Mouse (Mus musculus) left cerebral cortex, postnatal 25 days (tissue): ENCODE measurements around the gene Gm11563. TPM values are rescaled to one million over a fixed set of nuclear protein-coding genes. Genes with fewer than 3 reads are reported as not detected.
"Not testable (repeated sequence)": the region's sequence is repeated elsewhere in the genome, so short reads cannot be mapped to it uniquely, and the experiment has no call there.

Experiments
- DNase-seq, 2 experiments: peaks; one replicate each; pipeline ENCODE4 v3.0.0; 2022; ENCODE audit warnings: low spot score in 2 of 2, mixed read lengths in 1 of 2
- intact Hi-C: fragments of 180-260 bp; cut with DNase I; formaldehyde crosslinking; loops from one replicate; pipeline ENCODE4 v1.15.1; 2025
- total RNA-seq, 2 experiments: library from RNA; stranded (reverse); gene quantifications; 2 replicates each; pipeline ENCODE4 v1.2.3; 2021

Gm11563 gene
- total RNA-seq: not detected

DNA sequence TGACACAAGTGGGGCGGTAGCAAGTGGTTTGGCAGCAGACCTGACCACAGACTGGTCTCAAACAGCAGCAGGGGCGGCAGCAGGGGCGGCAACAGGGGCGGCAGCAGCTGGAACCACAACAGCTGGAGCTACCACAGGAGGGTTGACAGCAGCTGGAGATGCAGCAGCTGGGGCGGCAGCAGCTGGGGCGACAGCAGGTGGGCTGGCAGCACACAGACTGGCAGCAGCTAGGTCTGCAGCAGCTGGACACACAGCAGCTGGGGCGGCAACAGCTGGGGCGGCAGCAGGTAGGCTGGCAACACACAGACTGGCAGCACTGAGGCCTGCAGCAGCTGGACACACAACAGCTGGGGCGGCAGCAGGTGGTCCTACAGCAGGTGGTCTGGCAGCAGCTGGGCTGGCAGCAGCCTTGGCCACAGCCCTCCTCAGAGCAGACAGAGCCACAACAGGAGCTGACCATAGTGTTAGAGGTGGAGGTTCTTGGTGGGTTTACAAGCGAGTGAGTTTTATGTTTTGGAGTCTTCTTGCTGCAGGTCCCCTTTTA is at the start of gene Gm11563:
TSS of gene Gm11563 (minus strand) at position 494 of the 544 bp plus-strand sequence.
- DNase-seq, intact Hi-C loops: not testable (repeated sequence)

DNA sequence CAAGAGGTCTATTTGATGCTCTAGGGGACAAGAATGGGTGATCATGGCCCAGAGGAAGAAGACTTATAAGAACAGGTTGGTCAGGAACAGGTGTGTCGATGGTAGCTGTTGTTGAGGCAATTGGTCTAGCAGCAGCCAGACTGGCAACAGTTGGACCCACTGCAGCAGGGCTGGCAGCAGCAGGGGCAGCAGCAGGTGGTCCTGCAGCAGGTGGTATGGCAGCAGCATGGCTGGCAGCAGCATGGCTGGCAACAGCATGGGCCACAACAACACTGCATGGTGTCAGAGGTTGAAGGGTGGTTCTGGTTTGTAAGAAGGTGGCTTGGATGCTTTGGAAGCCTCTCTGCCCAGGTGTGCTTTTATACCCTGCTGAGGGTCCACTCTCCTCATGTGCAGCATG is 31.7 kb upstream of the Gm11563 start, which contains the start of gene Gm14190:
TSS of gene Gm14190 (minus strand) at position 278 of the 400 bp plus-strand sequence.
- DNase-seq: no peak

DNA sequence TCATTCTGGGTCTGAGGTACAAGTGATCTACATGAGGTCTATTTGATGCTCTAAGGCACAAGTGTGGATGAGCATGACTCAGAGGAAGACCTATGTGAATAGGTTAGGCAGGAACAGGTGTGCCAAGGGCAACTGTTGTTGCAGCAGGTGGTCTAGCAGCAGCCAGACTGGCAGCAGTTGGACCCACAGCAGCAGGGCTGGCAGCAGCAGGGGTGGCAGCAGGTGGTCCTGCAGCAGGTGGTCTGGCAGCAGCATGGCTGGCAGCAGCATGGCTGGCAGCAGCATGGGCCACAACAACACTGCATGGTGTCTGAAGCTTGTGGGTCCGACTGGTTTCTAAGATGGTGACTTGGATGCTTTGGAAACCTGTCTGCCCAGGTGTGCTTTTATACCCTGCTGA is 26.5 kb upstream of the Gm11563 start:
- DNase-seq: not testable (repeated sequence)
- intact Hi-C loops: loop anchor here (1.0 kb wide), 1 partner anchor 39 kb away; no protein-coding TSS in a partner anchor

More for the DNA sequence above, 31.7 kb upstream of the Gm11563 start, which contains the start of gene Gm14190:
- intact Hi-C loops: no loop called here

DNA sequence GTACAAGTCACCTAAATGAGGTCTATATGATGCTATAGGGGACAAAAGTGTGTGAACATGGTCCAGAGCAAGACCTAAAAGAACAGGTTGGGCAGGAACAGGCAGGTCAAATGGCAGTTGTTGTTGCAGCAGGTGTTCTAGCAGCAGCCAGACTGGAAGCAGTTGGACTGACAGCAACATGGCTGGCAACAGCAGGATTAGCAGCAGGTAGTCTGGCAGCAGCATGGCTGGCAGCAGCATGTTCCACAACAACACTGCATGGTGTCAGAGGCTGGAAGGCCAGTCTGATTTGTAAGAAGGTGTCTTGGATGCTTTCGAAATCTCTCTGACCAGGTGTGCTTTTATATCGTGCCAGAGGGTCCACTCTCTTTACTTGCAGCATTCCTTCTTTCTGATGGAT is 24.7 kb upstream of the Gm11563 start:
- no peak for DNase-seq
- intact Hi-C loops: no loop called here

DNA sequence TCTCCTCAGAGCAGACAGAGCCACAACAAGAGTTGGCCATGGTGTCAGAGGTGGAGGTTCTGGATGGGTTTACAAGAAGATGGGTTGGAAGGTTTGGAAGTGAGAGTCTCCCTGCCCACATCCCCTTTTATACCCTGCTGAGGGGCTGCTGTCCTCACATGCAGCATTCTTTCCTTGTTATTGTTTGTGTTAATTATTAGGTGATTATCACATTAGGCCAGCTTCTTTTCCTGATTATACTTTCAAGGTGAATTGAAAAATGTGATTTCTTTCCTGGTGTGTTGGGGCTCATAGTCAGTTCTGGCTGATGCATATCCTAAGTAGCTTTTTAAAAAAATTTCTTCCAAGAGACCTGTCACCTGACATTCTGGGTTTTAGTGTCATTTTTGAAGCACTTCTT is 7.1 kb upstream of the Gm11563 start, which contains the start of gene Krtap4-6:
TSS of gene Krtap4-6 (minus strand) at position 101 of the 400 bp plus-strand sequence.
- intact Hi-C loops: no loop called here
- DNase-seq: no peak

DNA sequence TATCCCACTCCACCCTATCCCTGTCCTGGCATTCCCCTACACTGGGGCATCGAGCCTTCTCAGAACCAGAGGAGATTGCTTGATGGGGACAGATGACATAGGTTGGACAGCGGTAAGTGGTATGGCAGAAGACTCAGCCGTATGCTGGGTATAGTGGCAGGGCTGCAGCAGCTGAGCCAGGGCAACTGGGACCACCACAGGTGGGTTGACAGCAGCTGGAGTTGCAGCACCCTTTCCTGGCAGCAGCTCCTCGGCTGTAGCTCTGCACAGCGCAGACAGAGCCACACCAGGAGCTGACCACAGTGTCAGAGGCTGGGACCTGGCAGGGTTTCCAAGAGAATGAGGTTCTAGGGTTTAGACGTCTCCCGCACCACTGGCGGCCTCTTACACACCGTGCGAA is 4.0 kb upstream of the Gm11563 start:
- no peak for DNase-seq
- intact Hi-C loops: no loop called here

DNA sequence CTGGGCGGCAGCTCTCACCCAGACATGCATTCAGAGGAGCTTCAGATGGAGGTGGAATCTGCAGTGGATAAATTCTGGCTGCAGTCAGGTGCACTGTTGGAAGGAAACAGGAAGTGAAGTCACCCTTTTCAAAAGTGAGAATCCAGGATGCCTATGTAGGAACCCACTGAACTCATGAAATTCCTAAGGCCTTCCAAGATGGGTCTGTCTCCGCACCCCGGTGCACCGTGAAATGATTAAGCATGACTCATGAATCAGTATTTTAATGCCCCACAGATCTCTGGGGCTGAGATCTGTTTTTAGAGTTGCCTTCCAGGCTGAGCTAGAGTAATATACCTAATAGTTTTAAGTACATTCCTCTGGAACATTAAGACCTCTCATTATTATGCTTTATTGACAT is 496 bp upstream of the Gm11563 start:
- DNase-seq: no peak
- intact Hi-C loops: no loop called here

DNA sequence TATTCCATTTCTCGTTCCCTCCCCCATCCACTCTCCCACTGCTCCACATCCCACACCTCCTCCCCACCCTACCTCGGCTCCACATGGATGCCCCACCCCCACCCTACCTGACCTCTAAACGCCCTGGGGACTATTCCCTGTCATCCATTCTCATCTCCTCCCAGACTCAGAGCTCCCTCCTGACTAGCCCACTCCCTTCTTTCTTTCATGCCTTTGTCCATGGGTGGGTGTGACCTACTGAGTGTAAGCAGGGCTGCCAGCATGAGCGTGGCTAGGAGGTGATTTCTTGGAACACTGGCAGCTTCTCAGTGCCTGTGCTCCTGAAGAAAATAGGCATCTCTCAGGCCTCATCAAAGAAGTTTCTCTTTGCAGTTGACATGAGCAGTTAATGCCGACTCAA is 1.7 kb downstream of the Gm11563 start:
- DNase-seq: no peak
- intact Hi-C loops: no loop called here

DNA sequence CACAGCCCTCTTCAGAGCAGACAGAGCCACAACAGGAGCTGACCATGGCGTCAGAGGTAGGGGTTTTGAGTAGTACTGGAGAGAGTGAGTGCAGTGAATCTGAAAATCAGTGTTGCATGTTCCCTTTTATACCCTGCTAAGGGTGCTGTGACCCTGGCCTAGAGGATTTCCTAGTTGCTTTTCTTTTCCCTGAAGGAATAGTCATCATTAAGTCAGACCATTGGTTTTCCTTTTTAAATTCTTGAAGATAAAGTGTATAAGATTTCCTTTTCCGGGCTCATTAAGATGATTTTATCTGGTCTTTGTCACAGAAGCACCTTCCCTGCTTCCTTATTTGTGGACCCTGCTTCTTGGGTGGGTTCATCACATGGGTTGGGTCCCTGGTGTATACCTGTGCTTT is 8.6 kb downstream of the Gm11563 start, which contains the start of gene Gm11555:
TSS of gene Gm11555 (minus strand) at position 101 of the 400 bp plus-strand sequence.
- DNase-seq: no peak
- intact Hi-C loops: no loop called here

DNA sequence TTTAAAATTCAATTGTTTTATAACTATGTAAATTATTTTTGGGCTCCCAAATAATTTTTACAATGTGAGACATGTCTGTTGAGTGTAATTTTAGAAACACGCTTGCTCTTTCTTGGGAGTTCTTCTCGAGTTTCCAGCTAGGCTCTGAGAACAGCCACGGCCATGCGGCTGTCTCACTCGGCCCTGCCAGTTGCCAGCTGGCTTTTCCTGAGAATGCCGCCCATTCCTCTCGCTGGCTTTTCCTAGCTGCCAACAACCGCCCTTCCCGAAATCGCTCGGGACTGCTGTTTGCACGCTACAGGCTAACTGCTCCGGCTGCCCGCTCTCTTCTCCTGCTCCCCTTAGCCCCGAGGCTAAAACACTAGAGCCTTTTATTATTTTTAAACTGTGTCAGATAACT is 12.3 kb downstream of the Gm11563 start:
- peak in 1 of 2 experiments; percentile 51 for DNase-seq
- intact Hi-C loops: no loop called here

DNA sequence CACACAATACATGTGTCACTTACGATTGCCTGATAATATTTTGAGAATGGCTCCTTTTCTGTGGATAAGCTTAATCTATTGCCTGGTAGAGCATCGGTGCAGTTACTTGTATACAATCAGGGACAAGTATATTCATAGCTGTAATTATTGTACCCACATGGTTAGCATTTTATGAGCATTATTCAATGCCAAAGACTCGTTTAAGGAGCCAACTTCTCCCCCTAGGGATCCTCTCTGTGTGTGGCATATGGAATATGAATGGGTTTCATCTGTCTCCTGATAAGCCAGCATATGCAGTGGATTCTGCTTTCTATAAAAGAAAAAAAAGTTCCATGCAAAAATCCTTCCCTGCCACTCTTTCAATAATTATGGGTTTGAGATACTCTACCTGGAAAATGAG is 14.4 kb downstream of the Gm11563 start:
- intact Hi-C loops: no loop called here
- DNase-seq: peak in 1 of 2 experiments; percentile 24

DNA sequence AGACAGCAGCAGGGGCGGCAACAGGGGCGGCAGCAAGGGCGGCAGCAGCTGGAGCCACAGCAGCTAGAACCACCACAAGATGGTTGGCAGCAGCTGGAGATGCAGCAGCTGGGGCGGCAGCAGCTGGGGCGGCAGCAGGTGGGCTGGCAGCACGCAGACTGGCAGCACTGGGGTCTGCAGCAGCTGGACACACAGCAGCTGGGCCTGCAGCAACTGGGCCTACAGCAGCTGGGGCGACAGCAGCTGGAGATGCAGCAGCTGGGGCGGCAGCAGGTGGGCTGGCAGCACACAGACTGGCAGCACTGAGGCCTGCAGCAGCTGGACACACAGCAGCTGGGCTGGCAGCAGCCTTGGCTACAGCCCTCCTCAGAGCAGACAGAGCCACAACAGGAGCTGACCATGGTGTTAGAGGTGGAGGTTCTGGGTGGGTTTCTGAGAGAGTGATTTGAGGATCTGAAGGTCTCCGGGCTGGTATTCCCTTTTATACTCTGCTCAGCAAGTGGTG is 15.1 kb downstream of the Gm11563 start, which contains the start of gene Krtap4-7:
TSS of gene Krtap4-7 (minus strand) at position 455 of the 505 bp plus-strand sequence.
- DNase-seq, intact Hi-C loops: not testable (repeated sequence)

DNA sequence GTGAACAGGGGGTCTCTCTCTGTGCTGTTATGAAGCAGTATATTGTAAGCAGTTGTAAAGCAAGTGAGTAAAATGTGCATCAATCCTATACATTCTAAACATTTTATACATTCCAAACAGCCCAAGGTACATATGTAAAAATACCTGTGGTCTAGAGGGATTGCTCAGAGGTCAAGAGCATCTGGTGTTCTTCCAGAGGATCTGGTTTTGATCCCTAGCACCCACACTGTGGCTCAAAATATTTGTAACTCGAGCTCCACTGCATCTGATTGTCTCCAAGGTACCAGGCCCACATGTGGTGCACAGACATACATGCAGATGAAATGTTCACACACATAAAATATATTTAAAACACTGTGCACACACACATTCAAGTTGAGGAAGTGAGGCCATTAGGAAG is 17.8 kb downstream of the Gm11563 start:
- intact Hi-C loops: no loop called here
- DNase-seq: no peak

DNA sequence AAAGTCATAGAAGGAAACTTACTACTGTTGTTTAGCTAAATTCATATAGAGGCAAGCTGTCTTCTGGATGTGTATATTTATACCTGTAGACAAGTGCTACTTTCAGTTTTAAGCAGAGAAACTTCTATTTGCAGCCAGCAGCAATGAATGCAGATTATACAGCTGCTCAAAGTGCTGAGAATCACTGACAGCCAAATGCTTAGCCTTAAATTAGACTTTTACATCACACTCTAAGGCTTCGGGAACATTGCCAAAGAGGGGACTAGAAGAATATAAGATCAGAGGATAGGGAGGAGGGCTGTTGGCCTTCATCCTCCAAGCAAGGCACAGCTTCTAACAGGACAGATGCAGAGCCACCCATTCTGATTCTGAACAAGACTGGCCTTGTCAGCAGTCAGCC is 21.7 kb downstream of the Gm11563 start:
- intact Hi-C loops: loop anchor here (10.0 kb wide), 1 partner anchor 368 kb away; no protein-coding TSS in a partner anchor
- DNase-seq: peak in 1 of 2 experiments; percentile 62

DNA sequence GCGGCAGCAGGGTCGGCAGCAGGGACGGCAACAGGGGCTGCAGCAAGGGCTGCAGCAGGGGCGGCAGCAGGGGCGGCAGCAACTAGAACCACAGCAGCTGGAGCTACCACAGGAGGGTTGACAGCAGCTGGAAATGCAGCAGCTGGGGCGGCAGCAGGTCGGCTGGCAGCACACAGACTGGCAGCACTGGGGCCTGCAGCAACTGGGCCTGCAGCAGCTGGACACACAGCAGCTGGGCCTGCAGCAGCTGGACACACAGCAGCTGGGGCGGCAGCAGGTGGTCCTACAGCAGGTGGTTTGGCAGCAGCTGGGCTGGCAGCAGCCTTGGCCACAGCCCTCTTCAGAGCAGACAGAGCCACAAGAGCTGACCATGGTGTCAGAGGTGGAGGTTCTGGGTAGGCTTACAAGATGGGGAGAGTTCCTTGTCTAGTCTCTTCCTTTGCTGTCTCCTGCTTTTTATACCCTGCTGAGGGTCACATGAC is 24.1 kb downstream of the Gm11563 start, which contains the start of gene Krtap4-2:
TSS of gene Krtap4-2 (minus strand) at position 432 of the 482 bp plus-strand sequence.
- no peak for DNase-seq
- intact Hi-C loops: loop anchor here (5.0 to 10.0 kb wide), 2 partner anchors 77 to 370 kb away; partner anchors contain the start of genes Gm11939 and Krtap3-2

DNA sequence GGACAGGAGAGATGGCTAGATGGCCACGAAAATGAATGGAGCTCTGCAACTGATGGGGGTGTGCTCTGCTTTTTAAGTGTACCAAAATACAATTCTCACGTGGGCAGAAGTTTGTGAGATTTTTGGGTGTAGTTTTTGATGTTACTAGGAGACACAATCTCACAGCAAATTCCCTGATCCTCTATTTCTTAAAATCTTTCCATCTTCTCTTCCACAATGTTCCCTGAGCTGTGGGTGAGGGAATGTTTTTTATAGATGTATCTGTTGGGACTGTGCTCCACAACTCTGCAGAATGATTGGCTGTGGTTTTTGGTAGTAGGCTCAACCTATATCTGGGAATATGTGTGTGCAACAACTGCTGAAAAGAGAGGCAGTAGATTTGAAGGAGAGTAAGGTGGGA is 25.5 kb downstream of the Gm11563 start:
- peak; percentile 21 to 89 for DNase-seq
- intact Hi-C loops: loop anchor here (5.0 to 10.0 kb wide), 2 partner anchors 76 to 372 kb away; partner anchors contain the start of genes Gm11939 and Krtap3-2

DNA sequence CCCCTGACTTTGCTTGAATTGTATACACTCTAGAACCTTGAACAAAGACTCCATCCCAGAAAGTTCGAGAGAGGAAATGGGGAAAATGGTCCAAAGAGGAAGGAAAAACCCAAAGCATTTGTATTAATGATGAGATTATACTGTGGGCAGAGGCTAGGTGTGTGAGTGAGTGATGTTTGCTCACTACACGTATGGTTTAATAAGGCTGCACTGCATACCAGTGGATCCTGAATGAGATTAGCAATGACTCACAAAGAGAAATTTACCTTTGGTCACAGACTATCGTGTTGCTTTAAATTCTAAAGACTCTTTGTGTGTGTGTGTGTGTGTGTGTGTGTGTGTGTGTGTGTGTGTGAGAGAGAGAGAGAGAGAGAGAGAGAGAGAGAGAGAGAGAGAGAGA is 27.9 kb downstream of the Gm11563 start:
- intact Hi-C loops: loop anchor here (5.0 to 10.0 kb wide), 2 partner anchors 74 to 374 kb away; partner anchors contain the start of genes Gm11939 and Krtap3-2
- DNase-seq: no peak

DNA sequence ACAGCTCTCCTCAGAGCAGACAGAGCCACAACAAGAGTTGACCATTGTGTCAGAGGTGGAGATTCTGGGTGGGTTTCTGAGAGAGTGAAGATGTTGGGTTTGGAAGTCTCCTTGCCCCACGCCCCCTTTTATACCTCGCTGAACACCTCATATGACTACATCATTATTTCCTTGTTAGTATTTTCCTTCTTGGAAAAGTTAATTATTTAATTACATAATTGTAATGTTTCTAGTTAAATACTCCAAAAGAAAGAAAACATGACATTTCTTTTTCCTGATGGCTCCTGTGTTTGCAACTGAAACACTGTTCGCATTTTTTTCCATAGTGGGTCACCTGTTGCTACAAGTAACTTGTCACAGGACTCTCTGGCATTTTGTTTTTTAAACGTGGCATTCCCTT is 30.6 kb downstream of the Gm11563 start, which contains the start of gene Krtap4-1:
TSS of gene Krtap4-1 (minus strand) at position 101 of the 400 bp plus-strand sequence.
- intact Hi-C loops: no loop called here
- DNase-seq: no peak

DNA sequence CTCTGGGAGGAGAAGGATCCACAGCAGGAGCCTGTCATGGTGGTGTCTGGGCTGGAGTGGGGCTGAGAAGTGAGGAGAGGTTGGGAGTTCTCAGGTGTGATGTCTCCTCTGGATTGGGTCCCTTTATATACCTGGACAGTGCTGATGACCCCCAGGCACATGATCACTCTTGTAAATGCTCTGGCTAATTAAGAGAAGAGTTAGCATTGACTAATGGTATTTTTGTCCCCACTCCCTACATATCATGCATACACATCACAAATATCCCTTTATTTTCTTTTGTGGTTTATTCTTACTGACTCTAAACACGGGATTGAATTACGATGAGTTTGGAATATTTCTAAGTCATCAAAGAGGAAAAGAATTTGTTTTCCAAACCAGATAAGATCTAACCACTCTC is 38.4 kb downstream of the Gm11563 start, which contains the start of gene Gm11562:
TSS of gene Gm11562 (minus strand) at position 101 of the 400 bp plus-strand sequence.
- no peak for DNase-seq
- intact Hi-C loops: no loop called here

DNA sequence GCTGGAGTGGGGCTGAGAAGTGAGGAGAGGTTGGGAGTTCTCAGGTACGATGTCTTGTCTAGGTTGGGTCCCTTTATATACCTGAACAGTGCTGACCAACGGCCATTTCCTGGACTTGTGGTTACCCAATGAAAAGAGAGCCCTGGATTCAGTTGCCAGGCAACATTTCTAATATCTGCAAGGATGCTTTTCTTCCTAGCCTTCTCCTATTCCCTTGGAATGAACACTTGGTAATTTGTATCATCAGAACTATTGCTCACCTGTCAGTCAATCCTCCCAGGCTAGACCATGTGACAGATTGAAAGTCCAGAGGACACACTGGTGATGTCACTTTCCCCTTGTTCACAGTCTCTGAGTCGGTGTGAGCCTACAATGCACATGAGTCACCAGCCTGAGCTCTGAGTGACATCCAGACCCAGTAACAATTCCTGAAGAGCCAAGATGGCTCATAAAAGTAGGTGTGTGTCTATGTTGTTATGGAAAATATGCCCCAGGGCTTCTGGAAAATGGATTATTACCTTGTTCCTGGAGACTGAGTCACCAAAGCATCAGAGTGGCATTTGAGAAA is 43.9 kb downstream of the Gm11563 start, which contains the start of gene Krtap2-4:
TSS of gene Krtap2-4 (minus strand) at position 51 of the 568 bp plus-strand sequence.
- DNase-seq: no peak
- intact Hi-C loops: no loop called here
